Mouse (Mus musculus) skeletal muscle tissue, adult 2 months (tissue): ENCODE measurements around the gene Spsb1.

ENCODE experiments used
- DNase-seq: peaks from one replicate; pipeline ENCODE4 v3.0.0-alpha.2; 2012; ENCODE audit warnings: low read depth, low spot score

The Spsb1 gene

DNA sequence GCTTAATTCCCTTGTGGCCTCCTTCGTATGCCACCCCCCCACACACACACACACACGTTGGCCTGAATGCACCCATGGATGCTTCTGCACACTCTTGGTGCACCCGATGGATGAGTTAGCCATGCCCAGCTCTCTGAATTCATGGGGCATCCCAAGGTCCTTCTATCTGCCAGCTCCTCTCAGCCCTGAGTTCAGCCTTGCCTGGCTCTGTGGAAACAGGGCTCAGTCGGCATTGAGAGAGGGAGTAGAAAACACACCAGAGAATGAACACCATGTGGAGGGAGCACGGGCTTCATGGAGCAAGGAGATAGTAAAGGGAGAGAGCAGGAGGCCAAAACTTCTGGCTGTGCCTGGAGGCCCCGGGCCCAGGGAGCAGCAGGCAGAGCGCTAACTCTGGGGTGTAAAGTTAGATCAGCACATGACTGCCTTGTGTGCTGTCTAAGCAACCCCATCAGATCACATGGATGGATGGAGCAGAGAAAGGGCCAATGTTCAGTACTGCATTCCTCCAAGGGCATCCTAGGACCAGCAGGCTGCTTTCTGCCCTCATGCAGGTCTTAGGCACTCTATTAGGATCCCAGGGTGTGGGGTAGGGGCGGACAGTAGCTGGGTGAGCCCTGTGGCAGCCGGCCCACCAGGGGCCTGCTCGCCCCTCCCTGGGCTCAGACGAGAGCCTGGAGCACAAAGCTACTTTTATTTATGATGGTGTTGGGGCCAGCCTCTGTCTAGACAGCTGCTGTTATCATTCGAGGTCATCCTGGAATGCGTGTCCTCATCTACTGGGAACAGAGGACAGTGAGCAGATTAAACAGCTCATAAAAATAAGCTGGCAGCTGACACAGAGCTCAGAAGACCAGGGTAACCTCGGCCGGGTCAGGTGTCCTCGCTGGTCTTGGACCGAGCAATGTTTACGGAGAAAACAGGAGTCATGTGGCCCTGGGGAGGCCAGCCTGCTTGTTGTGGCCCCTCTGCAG, 68.3 kb downstream of the Spsb1 start:
- DNase-seq, result peak; percentile 79

DNA sequence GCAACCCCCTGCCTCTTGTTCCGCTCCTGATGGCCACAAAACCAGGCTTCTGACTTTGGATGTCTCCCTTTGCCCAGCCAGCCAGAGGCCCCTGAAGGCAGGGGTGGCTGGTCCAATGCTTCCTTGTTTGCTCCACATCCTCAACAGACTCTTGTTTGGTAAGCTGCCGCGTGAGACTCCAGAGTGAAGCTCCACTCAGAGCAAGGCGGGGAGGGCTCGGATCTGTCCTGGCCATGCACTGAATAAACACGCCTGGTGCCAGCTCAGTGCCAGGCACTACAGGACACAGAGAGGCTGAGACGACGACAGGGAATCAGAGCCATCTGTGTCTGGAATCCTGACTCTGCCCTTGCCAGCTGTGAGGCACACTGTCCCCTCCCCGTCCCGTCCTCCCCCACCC, 70.9 kb downstream of the Spsb1 start:
- no peak for DNase-seq

DNA sequence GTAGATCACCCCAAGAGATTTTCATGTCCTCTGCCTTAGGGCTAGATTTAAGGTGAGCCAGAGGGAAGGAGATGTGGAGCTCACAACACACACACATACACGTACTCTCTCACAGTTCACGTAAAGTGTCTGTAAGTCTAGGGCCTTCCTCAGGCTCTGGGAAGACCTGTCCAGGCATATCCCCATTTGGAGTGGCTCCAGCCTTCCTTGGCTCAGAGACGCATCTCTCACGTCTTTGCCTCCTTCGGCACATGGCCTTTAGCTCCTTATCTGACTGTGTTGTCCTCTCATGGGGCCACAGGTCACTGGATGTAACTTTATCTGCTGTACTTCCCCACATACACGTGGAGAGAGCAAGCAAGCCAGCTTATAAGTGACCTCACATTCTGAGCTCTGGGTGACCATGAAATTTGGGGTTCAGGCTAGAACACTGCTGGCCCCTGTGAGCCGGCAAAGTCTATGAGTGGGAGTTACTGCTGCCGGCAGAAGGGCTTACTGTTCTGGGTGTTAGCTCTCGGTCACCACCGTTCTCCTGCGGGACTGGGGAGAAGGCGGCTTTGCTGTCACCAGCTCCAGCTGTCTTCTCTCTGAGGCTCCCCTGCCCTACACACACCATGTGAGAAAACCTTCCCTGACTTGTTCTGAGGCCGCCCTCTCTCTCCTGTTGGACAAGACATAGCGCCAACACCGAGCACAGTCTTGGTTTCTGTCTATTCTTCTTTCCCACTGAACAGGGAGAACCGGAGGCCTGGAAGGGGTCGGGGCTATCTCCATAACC, 72.5 kb downstream of the Spsb1 start:
- no peak for DNase-seq

DNA sequence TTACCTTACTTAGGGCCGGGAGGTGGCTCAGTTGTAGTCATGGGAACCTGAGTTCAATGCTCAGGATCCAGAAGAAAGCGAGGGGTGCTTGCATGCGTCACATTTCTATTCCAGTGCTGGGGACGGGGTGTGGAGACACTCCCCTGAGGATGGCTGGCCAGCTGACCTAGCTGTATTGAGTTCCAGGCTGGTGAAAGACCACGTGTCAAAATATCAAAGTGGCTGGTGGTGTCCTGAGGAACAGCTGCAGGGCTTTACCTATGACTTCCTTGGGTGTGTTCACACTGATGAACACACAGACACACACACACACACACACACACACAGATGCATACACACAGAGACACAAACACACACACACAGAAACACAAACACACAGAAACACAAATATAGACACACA, 73.9 kb downstream of the Spsb1 start:
- peak; percentile 75 for DNase-seq

DNA sequence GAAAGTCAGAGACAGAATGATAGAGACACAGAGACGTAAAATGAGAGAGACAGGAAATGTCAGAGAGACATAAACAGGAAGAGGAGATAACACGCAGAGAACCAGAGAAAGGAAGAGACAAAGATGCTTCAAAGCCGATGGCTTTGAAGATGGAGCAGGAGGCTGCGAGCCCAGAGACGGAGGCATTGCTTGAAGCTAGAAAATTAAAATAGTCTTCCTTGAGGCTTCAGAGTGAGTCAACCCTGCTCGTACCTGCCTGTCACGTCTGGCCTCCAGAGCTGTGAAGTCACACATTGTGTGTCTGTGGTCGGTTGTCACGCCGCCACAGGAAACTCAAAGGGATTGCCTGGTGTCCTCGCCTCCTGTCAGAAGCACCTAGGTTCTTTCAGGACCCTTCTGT, 74.9 kb downstream of the Spsb1 start:
- DNase-seq, result no peak

DNA sequence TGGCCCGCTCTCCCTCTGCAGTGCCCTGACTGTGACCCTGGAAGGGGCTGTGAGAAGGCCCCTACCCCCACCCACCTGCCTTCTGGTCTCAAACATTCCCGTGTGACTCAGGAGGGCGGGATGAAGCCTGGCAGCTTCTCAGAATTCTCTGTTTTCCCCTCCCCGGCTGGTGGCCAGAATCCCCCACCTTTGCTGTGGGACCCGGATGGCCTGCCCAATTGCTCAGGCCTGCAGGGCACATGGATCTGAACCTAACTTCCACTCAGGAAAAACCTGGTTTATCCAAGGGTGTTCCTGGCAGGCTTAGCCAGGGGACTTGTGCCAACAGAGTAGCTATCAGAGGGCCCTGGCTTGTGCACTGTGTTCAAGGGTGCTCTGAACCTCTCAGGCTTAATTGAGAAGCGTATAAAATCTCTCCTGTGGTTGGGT, 76.8 kb downstream of the Spsb1 start:
- DNase-seq, result no peak

DNA sequence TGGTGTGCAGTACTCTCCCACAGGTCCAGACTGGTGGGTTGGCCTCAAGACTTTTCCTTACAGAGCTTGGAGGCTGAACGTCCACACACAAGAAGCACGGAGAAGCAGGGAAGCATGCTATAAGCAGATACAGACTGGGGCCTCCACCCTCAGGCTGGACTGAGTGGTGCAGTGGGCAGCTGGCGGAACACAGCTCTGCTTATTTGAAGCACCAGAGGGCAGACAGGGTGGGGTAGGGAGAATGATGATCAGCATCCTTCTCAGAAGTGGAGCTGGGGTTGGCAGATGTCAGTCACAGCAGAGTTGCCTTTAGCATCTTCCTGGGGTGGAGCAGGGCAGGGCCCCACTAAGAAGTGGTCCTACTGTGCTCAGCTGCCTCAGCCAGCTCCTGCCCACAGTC, 77.6 kb downstream of the Spsb1 start:
- DNase-seq, result no peak

DNA sequence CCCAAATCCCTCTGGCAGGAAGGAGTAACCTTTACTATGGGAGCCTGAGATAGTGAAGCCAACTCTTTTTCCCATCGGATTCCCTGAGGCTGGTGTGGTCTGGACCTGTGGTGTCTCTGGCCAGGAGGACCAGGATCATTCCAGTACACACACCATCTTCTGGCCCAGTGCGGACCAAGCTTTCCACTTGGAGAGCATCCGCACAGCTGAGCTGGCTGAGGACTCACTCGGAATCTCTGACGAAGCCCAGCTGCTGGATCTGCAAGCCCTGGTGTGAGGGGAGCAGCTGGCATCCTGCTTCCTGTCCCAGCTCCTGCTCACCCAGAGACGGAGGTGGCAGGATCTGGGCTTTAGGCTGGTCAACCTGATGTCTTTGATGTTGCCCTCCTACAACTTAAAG, 78.1 kb downstream of the Spsb1 start:
- peak; percentile 77 for DNase-seq

DNA sequence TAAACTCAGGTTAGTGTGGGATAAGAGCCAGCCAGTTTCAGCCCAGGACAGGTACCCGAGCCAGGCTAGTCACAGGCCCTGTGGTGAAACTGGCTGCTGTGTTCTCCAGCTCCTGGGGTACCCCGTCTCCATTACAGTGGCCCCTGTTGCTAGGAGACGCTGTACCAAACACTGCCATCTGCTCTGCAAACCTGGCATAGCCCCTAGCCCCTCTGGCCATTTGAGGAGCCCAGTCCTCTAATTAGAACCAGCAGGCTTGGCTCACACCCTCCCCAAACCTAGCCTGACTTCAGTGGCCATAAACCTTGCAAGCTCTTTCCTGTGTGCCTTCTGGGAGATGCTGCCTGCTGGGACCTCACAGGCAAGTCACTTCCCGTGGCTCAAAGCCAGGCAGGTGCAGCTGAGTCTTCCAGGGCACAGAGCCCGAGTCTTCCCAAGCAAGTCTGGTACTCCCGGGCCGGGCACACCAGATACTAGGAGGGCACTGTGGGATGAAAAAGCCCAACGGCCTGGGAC, 78.8 kb downstream of the Spsb1 start:
- DNase-seq, result peak; percentile 77

DNA sequence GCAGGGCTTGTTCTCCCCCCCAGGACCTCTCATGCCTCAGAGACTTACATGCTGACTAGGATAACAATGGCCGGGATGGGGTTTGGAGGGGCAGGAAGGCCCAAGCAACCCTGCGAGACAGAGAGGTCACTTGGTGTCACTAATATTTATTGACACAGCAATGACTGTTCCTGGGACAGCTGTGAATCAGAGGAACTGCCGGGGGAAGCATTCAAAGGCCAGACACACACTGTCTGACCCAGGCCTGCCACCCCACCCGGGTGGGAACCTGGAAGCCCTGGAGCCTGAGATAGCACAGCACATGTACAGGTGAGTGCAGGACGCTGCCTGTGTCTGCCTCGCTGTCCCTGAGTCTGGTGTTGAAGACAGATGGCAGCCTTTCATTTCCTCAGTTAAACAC, 79.5 kb downstream of the Spsb1 start:
- DNase-seq, result no peak

DNA sequence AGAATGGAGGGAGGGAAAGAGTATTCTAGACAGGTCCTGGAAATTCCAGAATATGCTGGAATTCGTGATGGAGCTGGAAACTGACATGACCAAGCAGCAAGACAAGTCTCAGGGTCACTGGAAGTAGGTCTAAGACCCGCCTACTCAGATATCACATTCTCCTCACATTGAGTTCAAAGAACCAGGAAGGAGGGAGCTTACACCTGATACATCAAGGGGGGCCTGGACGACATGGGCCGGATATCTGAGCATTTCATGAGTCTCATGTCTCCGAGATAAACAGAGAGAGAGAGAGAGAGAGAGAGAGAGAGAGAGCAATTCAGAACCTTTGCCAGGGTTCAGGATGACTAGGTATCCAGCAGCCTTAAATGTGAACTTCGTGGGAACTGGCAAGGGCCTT, 82.6 kb downstream of the Spsb1 start:
- DNase-seq, result no peak

DNA sequence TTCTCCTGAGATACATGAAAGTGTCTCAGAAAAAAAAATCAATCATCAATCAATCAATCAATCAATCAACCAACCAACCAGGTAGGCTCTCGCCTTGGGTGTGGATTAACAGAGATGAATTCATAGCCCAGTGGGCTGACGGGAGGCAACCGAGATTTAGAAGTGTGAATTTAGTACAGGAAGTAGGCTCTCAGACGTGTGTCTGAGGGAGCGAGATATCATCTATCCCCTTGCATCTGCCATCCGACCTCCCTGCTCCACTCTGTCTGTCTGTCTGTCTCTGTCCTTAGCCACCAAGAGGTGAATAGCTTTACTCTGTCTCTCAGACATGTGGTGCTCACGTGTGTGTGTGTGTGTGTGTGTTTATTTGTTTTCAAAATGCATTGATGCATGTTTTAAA, 83.3 kb downstream of the Spsb1 start:
- DNase-seq, result no peak

DNA sequence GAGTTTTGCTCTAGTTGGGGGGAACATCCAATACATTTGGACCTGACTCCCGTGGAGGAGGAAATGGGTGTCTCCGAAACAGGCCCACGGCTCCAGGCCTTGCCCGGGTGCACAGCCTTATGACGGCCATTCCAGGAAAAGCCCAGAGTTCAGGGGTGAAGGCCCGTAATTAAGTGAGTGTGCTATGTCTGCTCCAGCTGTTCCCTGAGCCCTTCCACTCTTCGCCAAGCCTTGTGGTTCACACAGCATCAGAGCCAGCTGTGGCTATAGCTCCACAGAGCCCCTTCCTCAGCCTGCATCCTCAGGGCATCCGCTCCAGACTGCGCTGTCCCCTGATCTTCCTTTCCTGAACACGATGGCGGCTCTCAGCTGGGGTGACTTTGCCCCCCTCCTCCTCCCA, 83.8 kb downstream of the Spsb1 start:
- DNase-seq, result no peak

DNA sequence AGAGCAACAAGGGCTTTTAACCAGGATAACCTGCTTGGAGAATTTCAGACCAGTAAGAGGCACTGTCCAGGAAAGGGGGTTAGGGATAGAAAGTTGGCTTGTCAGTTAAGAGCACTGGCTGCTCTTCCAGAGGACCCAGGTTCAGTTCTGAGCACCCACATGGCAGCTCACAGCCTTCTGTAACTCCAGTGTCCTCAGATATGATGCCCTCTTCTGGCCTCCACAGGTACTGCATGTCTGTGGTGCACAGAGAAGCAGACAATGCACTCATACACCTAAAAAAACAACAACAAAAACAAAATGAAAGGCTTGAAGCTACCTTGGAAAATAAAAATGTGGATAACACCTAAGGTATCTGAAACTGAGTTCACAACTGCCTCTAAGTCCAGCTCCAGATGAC, 84.4 kb downstream of the Spsb1 start:
- DNase-seq, result no peak

DNA sequence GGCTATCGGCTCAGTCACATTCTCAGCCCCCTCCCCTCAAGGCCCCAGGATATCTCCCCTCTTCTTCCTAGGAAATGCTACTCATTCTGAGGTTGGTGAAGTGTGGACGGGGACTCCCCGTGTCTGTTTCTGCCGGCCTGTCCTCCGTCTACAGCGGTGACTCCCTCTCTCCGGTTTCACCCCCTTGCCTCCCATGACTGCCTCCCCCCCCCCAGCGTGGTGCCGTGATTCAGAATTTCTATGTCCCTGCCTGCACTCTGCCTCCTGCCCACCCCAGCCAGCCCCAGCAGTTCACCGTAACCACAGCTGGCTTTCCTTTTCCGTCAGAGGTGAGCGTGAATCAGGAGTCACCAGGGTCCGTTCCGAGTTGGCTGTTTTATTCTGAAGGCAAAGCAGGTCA, 86.1 kb downstream of the Spsb1 start:
- DNase-seq, result no peak

DNA sequence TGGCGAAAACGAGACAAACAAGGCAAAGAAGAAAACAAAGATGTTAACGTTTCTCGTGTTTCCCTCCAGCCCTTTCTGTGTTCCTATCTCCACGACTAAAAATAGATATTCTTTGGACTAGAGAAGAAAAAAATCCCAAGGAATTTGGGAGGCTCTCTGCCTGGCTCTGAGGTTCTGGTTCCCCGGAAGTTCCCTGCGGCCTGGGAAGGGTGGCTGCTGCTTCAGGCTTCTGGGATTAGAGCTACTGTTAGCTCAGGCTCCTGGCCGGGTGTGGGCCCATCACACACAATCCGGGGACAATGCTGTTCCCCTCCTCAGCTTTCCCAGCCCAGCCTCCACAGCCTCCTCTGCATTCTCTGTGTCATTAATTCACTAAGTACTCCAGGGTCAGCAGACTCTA, 86.8 kb downstream of the Spsb1 start:
- no peak for DNase-seq

DNA sequence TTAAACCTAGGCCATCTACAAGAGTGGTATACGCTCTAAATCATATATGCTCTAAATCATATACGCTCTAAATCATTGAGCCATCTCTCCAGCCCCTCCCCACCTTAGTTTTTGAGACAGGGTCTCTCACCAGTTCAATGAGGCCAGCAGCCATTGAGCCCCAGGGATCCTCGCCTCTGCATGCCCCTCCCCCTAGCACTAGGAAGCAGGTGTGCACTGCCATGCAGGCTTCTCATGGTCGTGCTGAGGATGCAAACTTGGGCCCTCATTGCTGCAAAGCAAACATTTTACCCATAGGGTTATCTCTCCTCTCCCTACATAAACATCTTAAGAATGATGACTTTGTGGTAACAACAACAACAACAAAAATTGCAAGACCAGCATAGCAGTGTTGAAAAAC, 87.5 kb downstream of the Spsb1 start:
- DNase-seq, result no peak

DNA sequence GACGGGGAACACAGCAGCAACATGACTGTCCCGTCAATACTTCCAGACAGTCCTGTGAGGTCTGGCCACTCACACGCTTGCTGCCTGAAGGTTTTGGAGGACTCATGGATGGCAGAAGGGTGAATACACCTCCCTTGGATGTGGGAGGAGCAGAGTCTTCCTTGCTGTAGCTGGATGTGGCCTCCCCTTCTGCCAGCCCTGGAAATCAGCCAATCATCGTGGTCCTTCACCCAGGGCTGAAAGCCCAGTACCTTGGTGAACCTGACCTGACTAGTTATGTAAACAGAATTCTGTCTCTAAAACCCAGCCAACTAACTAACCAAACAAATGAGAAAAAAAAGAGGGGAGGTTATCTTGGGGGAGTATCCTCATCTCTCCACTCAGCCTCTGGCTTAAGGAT, 90.4 kb downstream of the Spsb1 start:
- no peak for DNase-seq

DNA sequence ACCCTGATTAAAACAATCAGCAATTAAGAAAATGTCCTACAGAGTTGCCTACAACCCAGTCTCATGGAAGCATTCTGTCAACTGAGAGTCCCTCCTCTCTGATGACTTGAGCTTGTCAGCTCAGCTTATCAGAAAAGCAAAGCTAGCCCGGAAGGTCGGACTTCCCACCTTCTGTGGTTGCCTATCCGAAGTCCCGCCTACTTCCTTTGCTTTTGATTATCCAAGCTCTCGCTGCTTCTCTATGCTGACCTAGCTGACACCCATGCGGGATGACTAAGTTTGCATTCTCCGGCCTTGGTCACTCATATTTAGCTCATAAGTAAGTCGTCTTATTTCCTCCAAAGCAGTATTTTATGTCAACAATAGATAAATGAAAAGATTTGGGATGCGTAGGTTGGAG, 91.3 kb downstream of the Spsb1 start:
- no peak for DNase-seq

DNA sequence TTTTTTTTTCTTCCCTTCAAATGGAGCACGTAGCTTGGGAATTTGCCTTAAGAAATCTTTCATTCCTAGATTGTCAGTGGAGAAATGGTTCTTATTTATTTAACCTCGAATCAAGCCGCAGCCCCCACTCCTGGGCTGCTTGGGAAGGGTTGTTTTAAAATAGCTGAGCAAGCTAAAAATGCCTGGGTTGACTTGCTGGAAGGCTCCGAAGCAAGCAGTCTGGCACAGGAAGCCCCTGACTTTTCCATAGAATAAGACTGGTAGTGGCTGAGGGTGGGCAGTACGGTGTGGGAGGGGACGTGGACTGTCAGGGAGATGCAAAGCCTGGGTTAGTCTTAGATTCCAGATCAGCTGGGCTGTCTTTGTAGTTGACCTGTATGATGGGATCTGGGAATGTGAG, 94.5 kb downstream of the Spsb1 start:
- no peak for DNase-seq

DNA sequence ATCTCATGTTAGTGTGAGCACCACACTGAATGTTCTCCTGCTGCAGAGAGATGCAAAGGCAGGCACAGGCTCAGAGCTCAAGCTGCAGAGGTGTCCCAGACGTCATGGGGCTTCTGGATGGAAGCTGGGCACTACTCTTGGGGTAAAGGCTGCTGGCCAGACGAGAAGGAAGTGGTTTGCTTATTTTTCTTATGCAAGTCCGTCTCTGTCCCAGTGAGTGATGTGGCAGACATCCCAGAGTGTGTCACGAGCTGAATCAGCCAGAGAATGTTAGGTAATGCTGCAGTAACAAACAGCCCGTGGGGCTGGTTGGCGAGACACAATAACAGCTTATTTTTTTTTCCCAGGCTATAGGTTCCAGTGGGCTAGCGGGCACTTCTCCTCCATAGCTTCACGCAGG, 96.3 kb downstream of the Spsb1 start:
- no peak for DNase-seq

DNA sequence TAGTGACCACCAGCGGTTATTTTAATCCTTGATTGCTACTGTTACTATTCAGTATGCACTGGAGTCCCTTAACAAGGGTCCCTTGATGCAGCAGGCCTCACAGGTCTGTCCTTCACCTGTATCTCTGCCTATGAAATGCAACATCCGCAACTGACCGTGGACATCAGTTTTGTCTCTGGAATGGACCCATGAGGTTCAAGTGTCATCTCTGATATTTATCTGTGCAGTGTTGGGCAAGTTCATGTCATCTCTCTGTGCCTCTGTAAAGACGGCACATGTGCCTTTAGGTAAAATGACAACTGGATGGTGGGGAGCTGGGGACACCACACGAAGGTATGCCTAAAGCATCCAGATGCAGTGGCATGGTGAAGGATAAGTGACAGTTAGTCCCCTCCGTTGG, 96.7 kb downstream of the Spsb1 start:
- DNase-seq, result no peak

DNA sequence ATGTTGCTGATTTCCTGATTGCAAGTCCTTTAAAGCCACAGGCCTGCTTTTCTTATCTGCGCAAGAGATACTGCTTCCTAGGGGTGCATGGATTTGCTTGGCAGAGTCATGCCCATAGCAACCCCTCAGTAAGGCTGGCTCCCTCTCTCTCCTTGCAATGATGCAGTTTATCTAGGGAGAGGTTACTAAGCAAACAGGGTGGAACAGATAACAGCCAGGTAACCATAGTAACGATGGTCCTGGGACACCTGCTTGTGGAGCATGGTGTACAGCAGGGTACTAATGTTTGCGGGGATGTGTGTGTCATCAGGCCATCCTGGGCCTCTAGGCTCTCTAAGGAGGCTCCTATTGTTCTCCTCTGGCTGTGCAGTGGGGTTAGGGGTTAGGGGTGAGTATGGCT, 97.2 kb downstream of the Spsb1 start:
- no peak for DNase-seq
